Mouse (Mus musculus) cerebellum, adult (tissue): ENCODE data around the gene Pomt1.
"Not testable (repeated sequence)": the region's sequence is repeated elsewhere in the genome, so short reads cannot be mapped to it uniquely, and the experiment has no call there.

Source experiments
- ATAC-seq: cut with Nextera tagmentation; 2 replicates; pipeline ENCODE4 v1.9.2; 2017; ENCODE audit warnings: mild to moderate bottlenecking, moderate library complexity, mixed read lengths; ENCODE audit not compliant: insufficient number of reproducible peaks, low FRiP score, low TSS enrichment

Pomt1 gene

GRCm38 (mm10) chr2:32260635-32261034 is 24.2 kb downstream of the Pomt1 start:
- ATAC-seq = no peak

GRCm38 (mm10) chr2:32275823-32276222 is 39.4 kb downstream of the Pomt1 start:
- ATAC-seq = no peak

- no peak for ATAC-seq
Measured at GRCm38 (mm10) chr2:32282289-32282688, 45.9 kb downstream of the Pomt1 start.

GRCm38 (mm10) chr2:32282727-32283126 is 46.3 kb downstream of the Pomt1 start:
- ATAC-seq = peak; percentile 58; the same call in 1 of the 2 replicates

GRCm38 (mm10) chr2:32283986-32284385 is 47.6 kb downstream of the Pomt1 start:
- ATAC-seq = no peak

- 0 out of 2 replicates have a peak, but pooled peaks have one; percentile 11 for ATAC-seq
Measured at GRCm38 (mm10) chr2:32287334-32287840, 51.0 kb downstream of the Pomt1 start, which contains the start of gene Golga2. Gene Golga2, plus strand, starts transcription at chr2:32287384.

- peak; percentile 98 for ATAC-seq
Measured at GRCm38 (mm10) chr2:32287923-32288367, 51.6 kb downstream of the Pomt1 start, which contains the start of gene Swi5. Gene Swi5, minus strand, starts transcription at chr2:32288075.

- ATAC-seq = peak; percentile 21; the same call in 1 of the 2 replicates
Measured at GRCm38 (mm10) chr2:32288371-32288931, 52.1 kb downstream of the Pomt1 start.

GRCm38 (mm10) chr2:32289578-32289977 is 53.2 kb downstream of the Pomt1 start:
- ATAC-seq = no peak

- ATAC-seq = no peak
Measured at GRCm38 (mm10) chr2:32294348-32294747, 58.0 kb downstream of the Pomt1 start.

- no peak for ATAC-seq
Measured at GRCm38 (mm10) chr2:32295285-32295684, 58.9 kb downstream of the Pomt1 start.

GRCm38 (mm10) chr2:32295842-32296241 is 59.5 kb downstream of the Pomt1 start:
- not testable (repeated sequence) for ATAC-seq

- ATAC-seq = no peak
Measured at GRCm38 (mm10) chr2:32299469-32299868, 63.1 kb downstream of the Pomt1 start.

GRCm38 (mm10) chr2:32302952-32303351 is 66.6 kb downstream of the Pomt1 start:
- no peak for ATAC-seq

GRCm38 (mm10) chr2:32304145-32304832 is 67.9 kb downstream of the Pomt1 start:
- ATAC-seq = 0 out of 2 replicates have a peak, but pooled peaks have one; percentile 14
